Mouse (Mus musculus) brain, embryonic 14.5 days (tissue): Measurements from ENCODE around the gene Rnase12.

Experiments used
- CTCF ChIP-seq: fragments of 200-500 bp; IDR thresholded peaks from 2 replicates; pipeline ENCODE4 v1.5.1; 2012; ENCODE audit warnings: inconsistent platforms, mild to moderate bottlenecking, moderate library complexity, borderline replicate concordance; ENCODE audit not compliant: insufficient read depth, insufficient read length; ENCODE audit errors: extremely low read depth
- POLR2A ChIP-seq: fragments of 200-500 bp; IDR thresholded peaks from 2 replicates; pipeline ENCODE4 v1.6.1; 2012; ENCODE audit warnings: mild to moderate bottlenecking, inconsistent platforms, borderline replicate concordance; ENCODE audit not compliant: poor library complexity, insufficient read depth, insufficient read length, severe bottlenecking; ENCODE audit errors: extremely low read depth

- TF ChIP-seq POLR2A (no peak), CTCF (no peak)
Measured at GRCm38 (mm10) chr14:51081035-51081434, 23.6 kb upstream of the Rnase12 start.
